Mouse (Mus musculus): Measurements from ENCODE around the gene 4930426L09Rik.
A peak's percentile ranks its signal among the peaks of the same experiment; 100 is the strongest.

Gene 4930426L09Rik

GRCm38 (mm10) chr2:18998054-18998478 is at the start of gene 4930426L09Rik, which contains the start of gene Pip4k2a:
Gene 4930426L09Rik, plus strand, starts transcription at chr2:18998343.
Gene Pip4k2a, minus strand, starts transcription at chr2:18998126.
- peak; percentile 81 for DNase-seq (ENCODE audit: low spot score)

DNA sequence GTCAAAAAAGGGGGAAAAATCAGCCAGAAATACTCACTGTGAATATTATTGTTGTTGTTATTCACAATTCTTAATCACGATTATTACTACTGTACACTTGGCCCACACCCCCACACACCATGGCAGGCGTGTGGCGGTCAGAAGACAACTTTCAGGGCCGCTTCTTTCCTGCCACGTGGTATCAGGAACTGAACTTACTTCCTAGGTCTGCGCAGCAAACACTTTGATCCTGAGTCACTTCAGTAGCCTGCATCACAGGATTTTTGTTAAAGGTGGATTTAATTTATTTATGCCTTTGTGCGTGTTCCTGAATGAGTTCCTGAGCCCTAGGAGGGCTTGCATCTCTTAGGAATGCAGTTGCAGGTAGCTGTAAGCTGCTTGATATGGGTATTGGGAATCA is 49.4 kb upstream of the 4930426L09Rik start:
- DNase-seq (ENCODE audit: low spot score), result no peak

- no peak for DNase-seq (ENCODE audit: low spot score)
Measured at GRCm38 (mm10) chr2:18950758-18951157, 47.4 kb upstream of the 4930426L09Rik start.

DNA sequence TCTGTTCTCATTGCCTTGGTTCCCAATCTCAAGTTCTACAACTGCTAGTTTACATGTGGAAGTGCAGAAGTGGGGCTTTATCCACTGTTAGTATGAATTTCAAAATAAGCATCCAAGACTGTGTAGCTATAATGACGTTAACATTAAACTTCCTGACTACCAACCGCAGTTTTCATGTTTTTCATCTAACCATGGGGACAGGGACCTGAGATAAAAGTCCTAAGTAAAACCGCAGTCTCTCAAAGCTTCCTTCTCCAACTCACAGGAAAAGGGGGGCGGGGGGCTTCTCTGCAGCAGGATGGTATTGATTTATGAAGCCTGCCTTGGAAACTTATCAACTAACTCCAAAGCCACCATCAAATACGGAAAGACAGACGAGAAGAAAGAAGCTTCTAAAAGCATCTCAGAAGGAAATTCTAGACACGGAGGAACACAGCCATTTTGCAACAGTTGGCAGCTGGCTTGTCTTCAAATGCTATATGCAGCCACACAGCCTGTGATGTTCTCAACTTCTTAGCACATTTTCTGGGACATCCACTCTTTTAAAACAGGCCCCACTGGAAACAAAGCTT is 46.0 kb upstream of the 4930426L09Rik start:
- DNase-seq (ENCODE audit: low spot score), result no peak

DNA sequence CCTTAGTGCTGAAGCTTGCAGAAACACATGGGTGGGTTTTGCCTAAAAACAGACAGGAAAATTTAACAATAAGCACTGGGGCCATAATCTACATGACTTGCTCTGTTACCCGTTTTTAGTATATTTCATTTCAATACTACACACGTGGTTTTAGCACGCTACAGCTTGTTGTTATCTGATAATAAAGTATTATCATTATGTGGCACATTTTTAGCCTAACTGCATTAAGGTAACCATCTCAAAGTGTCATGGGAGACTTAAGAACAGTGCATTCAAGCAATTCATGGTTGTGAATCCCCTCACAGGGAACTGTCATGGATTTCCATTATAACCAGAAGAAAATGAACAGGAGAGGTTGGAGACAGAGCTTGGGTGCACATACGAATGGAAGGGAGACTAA is 43.7 kb upstream of the 4930426L09Rik start:
- DNase-seq (ENCODE audit: low spot score), result no peak

DNA sequence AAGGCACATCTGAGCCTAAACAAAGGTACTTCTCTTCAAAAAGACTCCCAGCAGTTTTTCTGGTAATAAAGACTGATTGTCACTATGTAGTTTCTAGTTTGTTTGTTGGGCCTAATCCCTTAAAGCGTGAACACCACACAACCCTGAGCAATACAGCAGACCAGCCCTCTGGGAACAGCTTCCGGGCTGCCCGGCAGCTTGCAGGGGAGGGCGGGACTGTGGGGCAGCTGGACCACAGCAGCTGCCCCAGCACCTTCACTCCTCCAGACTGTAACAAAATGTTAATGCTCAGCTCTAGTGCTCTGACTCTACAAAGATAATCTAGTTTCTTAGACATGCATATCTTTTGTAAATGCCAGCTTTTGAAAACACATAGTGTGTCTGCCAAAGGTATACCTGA is 43.1 kb upstream of the 4930426L09Rik start:
- DNase-seq (ENCODE audit: low spot score), result no peak

GRCm38 (mm10) chr2:18955671-18956070 is 42.5 kb upstream of the 4930426L09Rik start:
- DNase-seq (ENCODE audit: low spot score), result no peak

- DNase-seq (ENCODE audit: low spot score), result no peak
Measured at GRCm38 (mm10) chr2:18956424-18956823, 41.7 kb upstream of the 4930426L09Rik start.

DNA sequence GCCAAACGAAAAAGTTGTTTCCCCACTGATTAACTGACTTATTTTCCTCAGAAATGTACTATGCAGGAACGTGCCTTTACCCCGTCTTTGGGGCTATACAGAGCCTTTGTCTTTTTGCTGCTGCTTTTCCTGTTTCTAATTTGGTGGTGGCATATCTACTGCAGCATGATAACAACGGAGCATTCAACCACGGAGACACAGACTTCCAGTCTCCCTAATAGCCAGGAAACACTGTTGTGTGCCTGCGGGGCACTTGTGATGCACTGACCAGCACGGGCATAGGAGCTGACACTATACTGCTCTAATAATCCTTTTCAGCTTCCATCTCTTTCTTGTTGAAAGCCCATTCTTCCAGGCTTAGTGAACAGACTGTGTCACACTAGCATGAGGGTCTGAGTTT is 41.2 kb upstream of the 4930426L09Rik start:
- DNase-seq (ENCODE audit: low spot score), result no peak

- DNase-seq (ENCODE audit: low spot score), result no peak
Measured at GRCm38 (mm10) chr2:18957459-18957858, 40.7 kb upstream of the 4930426L09Rik start.

DNA sequence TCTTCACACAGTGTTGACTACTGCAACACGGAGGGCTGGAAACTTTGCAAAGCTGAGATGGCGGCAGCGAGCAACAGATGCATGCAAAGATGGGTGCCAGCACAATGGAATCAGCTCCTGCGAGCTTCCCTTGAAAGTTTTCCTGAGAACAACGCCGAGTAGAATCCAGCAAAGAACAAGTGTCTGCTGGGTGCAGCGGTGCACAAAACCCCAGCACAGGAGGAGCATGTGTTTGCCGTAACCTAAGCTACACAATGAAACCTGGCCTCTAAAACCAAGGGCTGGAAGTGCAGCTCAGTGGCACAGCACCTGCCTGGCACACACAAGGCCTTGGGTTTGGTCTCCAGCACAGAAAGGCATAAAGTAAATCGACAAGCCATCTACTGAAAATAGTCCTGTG is 40.1 kb upstream of the 4930426L09Rik start:
- no peak for DNase-seq (ENCODE audit: low spot score)

- DNase-seq (ENCODE audit: low spot score), result no peak
Measured at GRCm38 (mm10) chr2:18958501-18958900, 39.6 kb upstream of the 4930426L09Rik start.

GRCm38 (mm10) chr2:18959008-18959407 is 39.1 kb upstream of the 4930426L09Rik start:
- no peak for DNase-seq (ENCODE audit: low spot score)

- DNase-seq (ENCODE audit: low spot score), result no peak
Measured at GRCm38 (mm10) chr2:18959558-18959957, 38.6 kb upstream of the 4930426L09Rik start.

DNA sequence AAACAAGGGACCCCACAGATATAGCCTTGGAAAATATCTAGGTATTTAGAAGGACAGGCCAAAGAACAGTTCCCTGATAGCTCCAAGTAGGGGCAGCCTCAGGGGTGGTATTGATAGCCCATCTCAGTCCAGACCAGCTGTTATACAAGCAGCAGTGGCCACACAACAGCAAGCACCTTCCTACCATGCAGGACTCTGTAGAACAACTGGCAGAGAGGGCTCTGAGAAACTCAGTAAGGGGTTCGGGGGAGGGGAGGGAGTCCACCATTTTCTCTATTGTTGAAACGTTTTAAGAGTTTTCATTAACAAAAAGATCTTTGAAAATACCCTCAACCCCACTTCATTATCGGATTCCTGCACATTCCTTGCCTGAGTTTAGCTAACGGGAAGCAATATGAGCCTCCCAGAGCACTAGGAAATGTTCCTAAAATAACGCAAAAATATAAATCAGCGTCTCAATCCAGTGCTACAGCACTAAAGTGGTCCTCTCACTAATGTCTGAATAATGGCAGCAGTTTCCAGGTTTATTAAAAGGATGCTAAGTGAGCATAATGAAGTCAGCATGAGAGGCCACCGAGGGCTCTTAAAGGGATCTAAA is 37.7 kb upstream of the 4930426L09Rik start:
- no peak for DNase-seq (ENCODE audit: low spot score)

DNA sequence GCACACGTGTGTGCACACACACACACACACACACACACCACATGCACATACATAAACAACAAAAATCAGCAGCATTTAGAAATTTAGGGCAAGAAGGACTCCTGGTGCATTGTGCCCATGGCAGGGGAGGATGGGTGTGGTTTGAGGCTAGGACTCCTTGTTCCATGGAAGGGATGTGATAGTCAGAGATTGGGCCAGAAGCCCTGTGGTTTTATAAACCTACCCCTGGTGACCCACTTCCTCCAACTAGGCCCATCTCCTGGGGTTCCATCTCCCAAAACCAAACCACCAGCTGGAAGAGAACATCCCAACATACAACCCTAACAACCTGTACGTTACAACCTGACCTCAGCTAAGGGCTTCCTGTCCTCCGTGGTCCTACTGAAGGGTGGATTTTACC is 35.6 kb upstream of the 4930426L09Rik start:
- DNase-seq (ENCODE audit: low spot score), result no peak

DNA sequence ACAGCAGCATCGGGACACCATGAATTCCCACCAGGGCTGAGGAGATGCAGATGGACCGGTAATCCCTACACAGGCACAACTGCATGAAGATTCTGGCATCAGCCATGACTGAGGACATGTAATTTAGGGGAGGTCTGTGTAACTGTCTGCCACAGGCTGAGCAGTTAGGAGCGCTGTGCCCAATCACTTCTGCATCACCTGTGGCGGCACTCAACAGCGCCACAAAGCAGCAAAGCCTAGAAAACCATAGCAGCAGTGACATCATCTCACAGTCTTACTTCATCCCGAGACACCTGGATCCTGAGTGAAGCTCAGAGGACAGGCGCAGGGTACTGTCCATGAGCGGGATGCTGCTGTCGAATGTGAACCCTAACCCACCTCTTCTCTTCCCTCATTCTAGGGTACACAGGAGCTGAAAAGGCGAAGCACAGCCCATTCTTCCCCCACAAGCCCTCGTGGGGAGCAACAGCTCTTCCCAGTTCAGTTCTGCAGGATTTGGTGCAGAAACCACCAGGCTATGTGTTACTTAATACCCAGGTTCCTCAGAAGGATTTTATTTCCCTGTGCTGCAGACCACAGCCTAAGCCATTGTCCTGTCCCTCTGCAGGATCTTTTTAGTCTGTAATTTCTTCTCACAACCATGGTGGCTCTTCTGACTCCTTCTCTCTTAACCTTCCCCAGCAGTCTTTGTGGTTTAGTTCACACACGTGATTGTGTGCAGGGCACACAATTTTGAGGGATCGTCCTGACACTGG is 34.7 kb upstream of the 4930426L09Rik start:
- DNase-seq (ENCODE audit: low spot score), result no peak

DNA sequence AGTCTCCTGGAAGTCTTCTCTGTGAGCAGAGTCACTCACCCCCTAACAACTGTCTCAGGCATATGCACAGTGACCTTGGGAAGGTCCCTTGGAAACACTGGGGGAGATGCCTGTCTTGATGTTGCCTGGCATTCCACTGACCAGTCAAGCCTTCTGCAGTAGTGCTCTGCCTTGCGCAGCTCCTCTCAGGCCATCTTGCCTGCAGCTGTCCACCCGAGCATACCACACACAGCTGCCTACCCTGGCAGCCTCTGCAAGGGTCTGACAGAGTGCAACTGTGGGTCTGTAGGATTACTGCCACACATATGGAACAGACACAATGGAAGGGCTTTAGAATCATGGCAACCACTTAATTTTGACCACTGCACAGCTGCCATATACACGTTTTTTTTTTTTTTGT is 33.0 kb upstream of the 4930426L09Rik start:
- DNase-seq (ENCODE audit: low spot score), result no peak

DNA sequence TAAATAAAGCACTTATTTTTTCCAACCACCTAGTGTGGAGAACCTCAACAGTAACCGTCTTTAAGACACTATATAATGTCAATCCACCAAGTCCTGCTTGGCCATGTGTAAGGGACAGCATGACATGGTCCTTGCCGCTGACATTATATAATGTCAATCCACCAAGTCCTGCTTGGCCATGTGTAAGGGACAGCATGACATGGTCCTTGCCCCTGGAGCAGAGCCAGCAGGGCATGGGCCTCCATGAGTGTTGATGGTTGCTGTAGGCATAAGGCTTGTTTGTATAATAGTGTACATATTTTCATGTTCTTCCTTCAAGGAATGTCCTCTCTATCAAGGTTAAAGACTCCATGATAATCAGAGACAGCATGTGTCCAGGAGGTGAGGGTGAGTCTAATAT is 32.2 kb upstream of the 4930426L09Rik start:
- DNase-seq (ENCODE audit: low spot score), result no peak

GRCm38 (mm10) chr2:18966566-18966965 is 31.6 kb upstream of the 4930426L09Rik start:
- DNase-seq (ENCODE audit: low spot score), result no peak

DNA sequence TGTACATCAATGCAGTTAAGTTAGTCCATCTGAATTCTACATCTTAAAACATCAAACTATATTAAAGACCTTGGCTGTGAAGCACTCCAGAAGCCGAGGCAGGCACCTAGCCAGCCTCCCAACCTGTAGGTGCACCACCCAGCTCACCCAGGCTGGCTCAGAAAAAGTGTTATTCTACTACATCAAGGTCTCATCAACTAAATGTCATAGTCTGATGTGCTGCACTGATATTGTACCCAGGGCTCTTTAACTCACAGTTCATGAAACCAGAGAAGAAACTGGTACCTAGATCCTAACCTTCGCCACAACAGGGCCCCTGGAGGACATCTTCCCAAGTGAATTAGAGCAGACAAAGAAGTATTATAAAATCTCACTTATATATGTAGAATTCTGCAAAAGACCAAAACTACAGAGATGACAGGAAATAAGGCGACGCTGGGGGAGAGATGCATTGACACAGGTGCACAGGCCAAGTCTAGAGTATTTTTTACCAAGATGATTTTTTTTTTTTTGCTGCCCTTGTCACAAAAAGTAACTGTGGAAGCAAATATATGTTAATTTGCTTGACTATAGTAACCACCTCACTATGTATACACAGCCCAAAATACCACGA is 30.6 kb upstream of the 4930426L09Rik start:
- no peak for DNase-seq (ENCODE audit: low spot score)

DNA sequence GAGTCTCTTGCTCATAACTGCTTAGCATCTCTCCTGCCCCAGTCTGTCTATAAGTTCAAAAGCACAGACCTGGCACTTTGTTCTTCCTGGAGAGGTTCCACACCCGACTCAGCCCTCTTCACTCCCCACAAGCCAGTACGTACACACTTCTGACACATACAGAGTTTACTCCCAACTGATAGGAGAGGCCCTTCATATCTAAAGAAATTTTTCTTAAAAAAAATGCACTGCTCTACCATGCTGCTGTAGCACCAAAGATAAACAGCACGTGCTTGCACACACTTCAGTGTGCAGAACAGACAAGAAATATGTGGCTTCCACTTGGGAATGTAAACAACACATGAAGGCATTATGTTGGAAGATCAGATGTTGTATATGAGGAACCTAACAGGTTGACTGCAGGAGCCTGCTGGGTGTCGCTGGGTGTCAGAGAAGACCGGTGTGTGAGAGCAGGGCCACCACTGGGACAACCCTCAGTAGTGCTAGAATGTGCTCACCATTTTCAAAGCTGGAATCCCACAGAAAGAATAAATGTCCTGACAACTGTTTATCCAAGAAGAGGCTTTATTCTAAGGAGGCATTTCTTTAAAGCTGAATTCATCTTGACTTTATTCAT is 29.0 kb upstream of the 4930426L09Rik start:
- no peak for DNase-seq (ENCODE audit: low spot score)

All from ovary, postnatal 10 days (tissue).